16 mouse cellular contexts compared by ENCODE assay signal in the genomic region with DNA sequence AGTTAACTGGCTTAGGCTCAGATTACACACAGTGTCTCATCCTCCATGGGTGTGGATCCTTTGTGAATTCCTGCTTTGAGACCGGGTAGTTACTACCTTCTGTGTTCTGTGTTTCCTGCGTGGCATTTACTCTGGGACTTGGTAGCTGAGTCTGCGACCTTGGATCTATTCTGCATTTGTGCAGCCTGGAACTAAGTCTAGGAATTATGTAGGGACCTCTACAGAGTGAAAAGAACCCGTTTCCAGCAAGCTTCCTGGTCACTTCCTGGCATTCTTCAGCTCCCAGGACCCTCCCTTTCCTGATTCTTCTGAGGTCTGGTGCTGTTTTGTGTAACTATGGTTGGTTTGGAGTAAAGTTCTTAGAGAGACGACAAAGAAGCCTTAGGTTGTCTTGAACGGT. TPM values are rescaled to one million over a fixed set of nuclear protein-coding genes. Genes with fewer than 3 reads are reported as not detected.
DNase-seq lines count a peak whose midpoint lies in the region; TF ChIP-seq lines count a peak whose summit lies in the region.
"Had no signal": no experiment of that assay in that cellular context is flagged by ENCODE, and none has a peak within 500 bp of the region (broad histone marks: within the 10 kb centered on the region; RNA-seq: fewer than 3 reads in every experiment).

No protein-coding gene starts in this region.

- peak; percentile 6 for DNase-seq in kidney, adult 18-20 months
- DNase-seq in kidney, postnatal 10 days: no peak
- DNase-seq in heart, adult 8-10 months (ENCODE audit: low spot score): peak; percentile 58
- DNase-seq in heart, postnatal 25 days (ENCODE audit: low spot score): peak; percentile 23
- DNase-seq in cerebellum, adult 2 months: no peak
- DNase-seq in urinary bladder, postnatal 4 days (ENCODE audit: low spot score in 2 of 2): no peak
- DNase-seq in urinary bladder, postnatal 36 days (ENCODE audit: low spot score in 2 of 2): no peak

- TF ChIP-seq CTCF in ES-Bruce4 (IDR thresholded peaks at IDR 0.05; ENCODE audit: low read depth, low read length): no peak
- TF ChIP-seq CTCF in cerebellum, adult 2 months (IDR thresholded peaks at IDR 0.05; ENCODE audit: borderline replicate concordance, insufficient read depth, low read depth, low read length): no peak

- no peaks in the 10 kb centered on the region for H3K4me1 ChIP-seq in ES-Bruce4 (ENCODE audit: control insufficient read depth, insufficient read depth, low read length)
- no peaks in the 10 kb centered on the region for H3K4me1 ChIP-seq in cerebellum, adult 2 months (ENCODE audit: control insufficient read depth, insufficient read depth, low read length)
- H3K4me1 ChIP-seq: embryonic facial prominence, embryonic 15.5 days; hindbrain, embryonic 15.5 days; liver, embryonic 15.5 days had no signal

- H3K4me3 ChIP-seq in ES-Bruce4 (ENCODE audit: low read depth, low read length): no peak overlapping the region
- no peak overlapping the region for H3K4me3 ChIP-seq in cerebellum, adult 2 months (replicated peaks; ENCODE audit: insufficient read depth, low read depth, low read length)
- H3K4me3 ChIP-seq: embryonic facial prominence, embryonic 15.5 days; hindbrain, embryonic 15.5 days; liver, embryonic 15.5 days had no signal

- intact Hi-C loops in heart, postnatal 25 days (cut with DNase I): no loop called here

- no peak for TF ChIP-seq EP300 in ES-Bruce4 (IDR thresholded peaks at IDR 0.05; ENCODE audit: insufficient read depth, low read depth, low read length)

- no peak for TF ChIP-seq POLR2A in ES-Bruce4 (IDR thresholded peaks at IDR 0.05; ENCODE audit: insufficient read depth, low read length)
- no peak for TF ChIP-seq POLR2A in cerebellum, adult 2 months (IDR thresholded peaks at IDR 0.05; ENCODE audit: borderline replicate concordance, insufficient read depth, low read length)

- peak overlapping the region; percentile 14; the same call in 1 of the 2 replicates for H3K9ac ChIP-seq in ES-Bruce4 (ENCODE audit: low read depth, poor library complexity, severe bottlenecking)
- H3K9ac ChIP-seq: embryonic facial prominence, embryonic 15.5 days; hindbrain, embryonic 15.5 days; liver, embryonic 15.5 days had no signal

- H3K36me3 ChIP-seq in ES-Bruce4 (ENCODE audit: control insufficient read depth, insufficient read depth, low read length, poor library complexity, severe bottlenecking): no peaks in the 10 kb centered on the region
- H3K36me3 ChIP-seq: embryonic facial prominence, embryonic 15.5 days; hindbrain, embryonic 15.5 days; liver, embryonic 15.5 days had no signal

- 0 out of 2 replicates have a peak overlapping the region, but pooled peaks have one; percentile 25 for H3K27ac ChIP-seq in ES-Bruce4 (ENCODE audit: insufficient read depth, low read length)
- H3K27ac ChIP-seq in cerebellum, adult 2 months (ENCODE audit: insufficient read depth, low read length): no peak overlapping the region
- H3K27ac ChIP-seq: embryonic facial prominence, embryonic 15.5 days; hindbrain, embryonic 15.5 days; liver, embryonic 15.5 days had no signal

- no peaks in the 10 kb centered on the region for H3K9me3 ChIP-seq in ES-Bruce4 (replicated peaks; ENCODE audit: control insufficient read depth, insufficient read depth, low read length, poor library complexity, severe bottlenecking)
- H3K9me3 ChIP-seq: embryonic facial prominence, embryonic 15.5 days; hindbrain, embryonic 15.5 days; liver, embryonic 15.5 days had no signal

- H3K27me3 ChIP-seq in ES-Bruce4 (ENCODE audit: control insufficient read depth, insufficient read depth, low read length, poor library complexity, severe bottlenecking): no peaks in the 10 kb centered on the region
- no peaks in the 10 kb centered on the region for H3K27me3 ChIP-seq in cerebellum, adult 2 months (ENCODE audit: control insufficient read depth, insufficient read depth, low read length)
- H3K27me3 ChIP-seq: embryonic facial prominence, embryonic 15.5 days; hindbrain, embryonic 15.5 days; liver, embryonic 15.5 days had no signal

- 73% methylated on average over 6 of the region's 6 CpGs for WGBS in cerebellum, adult 2 months

RNA-seq across cellular contexts. Expression of gene Adipoq, which starts 18.1 kb away (rescaled TPM):
- polyA plus RNA-seq in ES-Bruce4 (2011; ENCODE audit: insufficient read depth, insufficient read length, low read depth, missing spikeins): not detected in 2 replicates
- 1 to 10 TPM; 2.5 to 6.3 (median 3.5) TPM for total RNA-seq in heart, adult 8-10 months (2022)
- 10 to 100 TPM in 1 of 2 experiments, 1 to 10 TPM in 1; 3.0 to 11.3 TPM for total RNA-seq in heart, postnatal 25 days (2021)
- 0.33 TPM in 1 of 2 replicates, not detected in the other for polyA plus RNA-seq in cerebellum, adult 2 months (2012; rRNA removed)
- total RNA-seq: left cerebral cortex, postnatal 14 days had no signal
- polyA plus RNA-seq: C2C12; forebrain, embryonic 14.5 days; hindbrain, embryonic 15.5 days; liver, embryonic 15.5 days; midbrain, embryonic 11.5 days; stomach, embryonic 16.5 days had no signal

RNA-seq across cellular contexts. Expression of gene Rfc4, which starts 36.9 kb away (rescaled TPM):
- 71.2 and 73.8 TPM in 2 replicates for polyA plus RNA-seq in ES-Bruce4 (2011; ENCODE audit: insufficient read depth, insufficient read length, low read depth, missing spikeins)
- 10 to 100 TPM in 1 of 4 experiments, 1 to 10 TPM in 3; 6.7 to 11.0 (median 7.6) TPM for total RNA-seq in heart, adult 8-10 months (2022)
- total RNA-seq in heart, postnatal 25 days (2021): 1 to 10 TPM; 6.6 to 6.8 TPM
- 2.1 and 2.5 TPM in 2 replicates for polyA plus RNA-seq in cerebellum, adult 2 months (2012; rRNA removed)

RNA-seq across cellular contexts. Expression of gene Eif4a2, which starts 57.2 kb away (rescaled TPM):
- polyA plus RNA-seq in ES-Bruce4 (2011; ENCODE audit: insufficient read depth, insufficient read length, low read depth, missing spikeins): 967 and 1,069 TPM in 2 replicates
- total RNA-seq in heart, adult 8-10 months (2022): 100 to 1,000 TPM; 355 to 426 (median 380) TPM
- total RNA-seq in heart, postnatal 25 days (2021): 100 to 1,000 TPM; 300 to 346 TPM
- polyA plus RNA-seq in cerebellum, adult 2 months (2012; rRNA removed): 737 and 742 TPM in 2 replicates

Comparison
In these comparisons a context has a peak if more than half of its experiments do, and no peak if none do; other contexts are left out.
1. DNase-seq: peak in kidney, adult 18-20 months (single experiment), heart, adult 8-10 months (single experiment) and heart, postnatal 25 days (single experiment); none in kidney, postnatal 10 days (single experiment), cerebellum, adult 2 months (0 of 2), urinary bladder, postnatal 4 days (0 of 2) and urinary bladder, postnatal 36 days (0 of 2).